Mouse (Mus musculus) embryo, embryonic 9.5 days (tissue): ENCODE measurements around the gene Mgam.
"Not testable (repeated sequence)": the region's sequence is repeated elsewhere in the genome, so short reads cannot be mapped to it uniquely, and the experiment has no call there.

ENCODE experiments used
- DNase-seq: peaks from one replicate; pipeline ENCODE4 v3.0.0-alpha.2; 2017; ENCODE audit errors: extremely low spot score

Gene Mgam

GRCm38 (mm10) chr6:40628406-40629000, at the start of gene Mgam:
Gene Mgam (plus strand): TSS chr6:40628831.
- DNase-seq, result no peak

- DNase-seq, result no peak
These were observed 44.3 kb upstream of the Mgam start for GRCm38 (mm10) chr6:40584336-40584735.

GRCm38 (mm10) chr6:40585645-40586044, 43.0 kb upstream of the Mgam start, which contains the start of gene Clec5a:
Gene Clec5a (minus strand): TSS chr6:40585821.
- DNase-seq, result no peak

GRCm38 (mm10) chr6:40588346-40588745, 40.3 kb upstream of the Mgam start:
- DNase-seq, result no peak

GRCm38 (mm10) chr6:40594804-40595550, 33.7 kb upstream of the Mgam start:
- DNase-seq, result no peak

GRCm38 (mm10) chr6:40598546-40598945, 30.1 kb upstream of the Mgam start:
- DNase-seq, result not testable (repeated sequence)

- DNase-seq, result no peak
These were observed 21.2 kb upstream of the Mgam start for GRCm38 (mm10) chr6:40607431-40607830.

- no peak for DNase-seq
These were observed 18.4 kb upstream of the Mgam start for GRCm38 (mm10) chr6:40610244-40610643.

- no peak for DNase-seq
These were observed 15.3 kb upstream of the Mgam start, which contains the start of gene Tas2r138 for GRCm38 (mm10) chr6:40613260-40613852. Gene Tas2r138 (minus strand): TSS chr6:40613310.

GRCm38 (mm10) chr6:40617965-40618364, 10.7 kb upstream of the Mgam start:
- peak; percentile 51 for DNase-seq

- no peak for DNase-seq
These were observed 2.5 kb upstream of the Mgam start for GRCm38 (mm10) chr6:40626111-40626510.

- no peak for DNase-seq
These were observed 6.0 kb downstream of the Mgam start for GRCm38 (mm10) chr6:40634640-40635071.

GRCm38 (mm10) chr6:40635559-40635958, 6.9 kb downstream of the Mgam start:
- DNase-seq, result no peak

GRCm38 (mm10) chr6:40637755-40638154, 9.1 kb downstream of the Mgam start:
- DNase-seq, result no peak

GRCm38 (mm10) chr6:40640710-40641538, 12.3 kb downstream of the Mgam start:
- DNase-seq, result no peak

- DNase-seq, result no peak
These were observed 17.1 kb downstream of the Mgam start for GRCm38 (mm10) chr6:40645701-40646100.

- no peak for DNase-seq
These were observed 22.3 kb downstream of the Mgam start for GRCm38 (mm10) chr6:40650953-40651352.

- no peak for DNase-seq
These were observed 32.3 kb downstream of the Mgam start for GRCm38 (mm10) chr6:40660930-40661329.

GRCm38 (mm10) chr6:40689180-40689579, 60.5 kb downstream of the Mgam start:
- peak; percentile 69 for DNase-seq

- not testable (repeated sequence) for DNase-seq
These were observed 63.4 kb downstream of the Mgam start for GRCm38 (mm10) chr6:40692007-40692406.

GRCm38 (mm10) chr6:40713494-40713893, 84.9 kb downstream of the Mgam start:
- not testable (repeated sequence) for DNase-seq

- no peak for DNase-seq
These were observed 87.1 kb downstream of the Mgam start for GRCm38 (mm10) chr6:40715705-40716104.
